Mouse (Mus musculus): Measurements from ENCODE around the gene Upp2. TPM values are rescaled to one million over a fixed set of nuclear protein-coding genes. Genes with fewer than 3 reads are reported as not detected.

Gene Upp2
- 14.1 and 14.4 TPM in 2 replicates for polyA plus RNA-seq (2014; fragmentation: Nextera tagmentation; extraction: Ambion mirVana)

DNA sequence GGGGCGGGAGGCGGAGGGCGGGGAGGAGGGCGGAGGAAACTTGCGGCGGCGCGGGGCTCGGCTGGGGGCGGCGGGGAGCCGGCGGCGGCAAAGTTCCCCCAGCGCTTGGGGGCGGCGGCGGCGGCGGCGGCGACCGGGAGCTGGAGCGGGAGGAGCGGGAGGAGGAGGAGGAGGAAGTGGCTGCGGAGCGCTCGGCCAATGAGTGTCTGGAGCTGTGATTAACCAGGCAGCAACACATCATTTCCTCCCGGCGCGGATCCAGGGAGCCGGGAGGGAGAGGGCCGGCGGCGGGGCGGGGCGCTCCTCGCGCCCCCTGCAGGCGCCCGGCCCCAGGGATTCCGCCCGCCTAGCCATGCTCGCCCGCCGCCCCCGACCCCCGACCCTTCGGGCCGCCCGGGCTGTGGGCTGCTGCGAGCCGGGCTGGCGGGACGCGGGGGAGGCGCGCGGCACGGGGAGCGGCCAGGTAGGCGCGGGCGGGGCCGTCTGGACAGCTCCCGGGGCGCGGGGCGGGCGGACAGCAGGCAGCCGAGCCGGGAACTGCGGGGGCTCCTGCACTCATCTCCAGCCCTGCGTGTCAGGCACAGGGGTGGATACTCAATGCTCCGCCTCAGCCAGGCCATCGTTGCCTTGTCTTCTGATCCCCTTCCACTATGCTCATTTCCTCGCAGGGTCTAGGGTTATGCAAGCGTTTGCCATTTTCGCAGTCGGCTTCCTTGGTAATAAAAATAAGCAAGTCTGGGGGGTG is at the start of gene Upp2, which contains the start of gene Acvr1:
Upp2 (plus strand) TSS at position 233 of the 745 bp plus-strand sequence.
Acvr1 (minus strand) TSS at position 92 of the 745 bp plus-strand sequence.
- WGBS: under 1% methylated on average over 47 of the region's 80 CpGs
- Histone ChIP-seq H3K27ac (replicated peaks; ENCODE audit: low read depth, low read length) (peak within 1 kb of the TSS; percentile 99), H3K9ac (replicated peaks; ENCODE audit: low read length) (peak within 1 kb of the TSS; percentile 95), H3K27me3 (ENCODE audit: control insufficient read depth, insufficient read depth, low read length) (no peaks in the 10 kb centered on the region), H3K4me3 (replicated peaks; ENCODE audit: low read depth, low read length) (peak within 1 kb of the TSS; percentile 79), H3K4me1 (ENCODE audit: control insufficient read depth, insufficient read depth, low read length) (peaks cover 32% of the 10 kb centered on the region), H3K36me3 (ENCODE audit: control insufficient read depth, insufficient read depth, low read length) (no peaks in the 10 kb centered on the region), H3K9me3 (ENCODE audit: control insufficient read depth, low read length) (no peaks in the 10 kb centered on the region), H3K4me2 (ENCODE audit: low read length) (peak within 1 kb of the TSS; percentile 75)
- DNase-seq (peak; percentile 92), ATAC-seq (ENCODE audit: low FRiP score, low TSS enrichment) (peak; percentile 95)

DNA sequence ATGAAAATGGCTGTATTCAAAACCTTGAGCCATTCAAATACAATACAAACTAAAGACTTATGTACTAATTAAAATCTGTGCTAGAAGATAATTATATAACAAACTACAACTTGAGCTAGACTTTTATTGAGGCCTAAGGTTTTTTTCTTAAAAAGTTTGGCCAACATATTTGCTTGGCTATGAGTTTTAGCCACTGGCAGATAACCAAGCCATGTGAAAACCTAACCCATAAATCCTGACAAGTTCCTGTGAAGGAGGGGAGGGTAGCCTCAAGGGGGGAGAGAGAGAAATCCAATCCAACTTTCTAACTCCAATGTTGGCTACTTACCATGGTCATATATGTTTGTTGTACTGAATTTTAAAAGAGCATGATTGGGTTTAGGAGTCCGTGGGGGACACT is 48.6 kb upstream of the Upp2 start:
- 81% methylated on average over 1 of the region's 1 CpGs for WGBS
- Histone ChIP-seq H3K27ac (replicated peaks; ENCODE audit: low read depth, low read length) (no peak overlapping the region), H3K4me3 (replicated peaks; ENCODE audit: low read depth, low read length) (no peak overlapping the region), H3K4me1 (ENCODE audit: control insufficient read depth, insufficient read depth, low read length) (no peaks in the 10 kb centered on the region), H3K36me3 (ENCODE audit: control insufficient read depth, insufficient read depth, low read length) (no peaks in the 10 kb centered on the region), H3K9ac (replicated peaks; ENCODE audit: low read length) (no peak overlapping the region), H3K27me3 (ENCODE audit: control insufficient read depth, insufficient read depth, low read length) (no peaks in the 10 kb centered on the region), H3K4me2 (ENCODE audit: low read length) (no peak overlapping the region), H3K9me3 (ENCODE audit: control insufficient read depth, low read length) (no peaks in the 10 kb centered on the region)
- ATAC-seq (ENCODE audit: low FRiP score, low TSS enrichment): no peak
- DNase-seq: no peak

DNA sequence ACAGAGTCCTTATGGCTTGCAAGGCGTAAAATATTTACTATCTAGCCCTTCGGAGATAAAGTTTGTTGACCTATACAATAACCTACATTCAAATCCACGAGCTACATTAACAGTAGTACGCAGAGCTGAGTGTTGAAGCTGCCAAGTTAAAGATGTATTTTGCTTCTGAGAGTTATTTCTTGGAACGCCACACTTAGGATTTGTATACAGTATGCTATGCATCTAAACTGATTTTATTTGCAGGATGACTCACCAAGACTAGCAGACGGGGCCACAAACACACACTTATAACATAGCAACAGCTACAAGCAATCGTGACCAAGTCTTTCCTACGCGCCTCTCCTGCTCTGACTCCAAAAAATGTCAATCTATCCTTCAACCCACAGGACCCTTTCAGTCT is 46.4 kb upstream of the Upp2 start:
- H3K9me3 ChIP-seq (ENCODE audit: control insufficient read depth, low read length): no peaks in the 10 kb centered on the region
- H3K27ac ChIP-seq (replicated peaks; ENCODE audit: low read depth, low read length): no peak overlapping the region
- no peaks in the 10 kb centered on the region for H3K36me3 ChIP-seq (ENCODE audit: control insufficient read depth, insufficient read depth, low read length)
- H3K4me2 ChIP-seq (ENCODE audit: low read length): no peak overlapping the region
- no peaks in the 10 kb centered on the region for H3K27me3 ChIP-seq (ENCODE audit: control insufficient read depth, insufficient read depth, low read length)
- no peak overlapping the region for H3K4me3 ChIP-seq (replicated peaks; ENCODE audit: low read depth, low read length)
- DNase-seq (no peak), ATAC-seq (ENCODE audit: low FRiP score, low TSS enrichment) (no peak)
- no peak overlapping the region for H3K9ac ChIP-seq (replicated peaks; ENCODE audit: low read length)
- 95% methylated on average over 9 of the region's 9 CpGs for WGBS
- no peaks in the 10 kb centered on the region for H3K4me1 ChIP-seq (ENCODE audit: control insufficient read depth, insufficient read depth, low read length)

DNA sequence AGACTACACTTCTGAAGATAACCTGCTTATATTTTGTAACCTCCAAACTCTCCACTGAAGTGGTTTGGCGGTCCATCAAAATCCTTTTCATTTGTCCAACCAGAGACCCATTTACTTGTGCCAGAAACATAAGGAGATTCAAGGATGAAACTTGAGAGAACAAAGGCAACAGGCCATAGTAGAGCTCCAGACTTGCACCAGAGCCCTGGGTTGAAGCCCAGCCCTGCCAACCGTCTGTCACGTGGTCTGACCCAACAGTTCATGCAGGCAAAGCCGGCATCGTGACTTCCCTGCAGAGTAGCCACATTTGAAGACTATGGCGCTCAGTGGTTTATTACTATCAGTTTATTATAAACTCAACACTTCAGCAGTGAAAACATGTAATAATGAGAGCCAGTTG is 45.5 kb upstream of the Upp2 start:
- DNase-seq (no peak), ATAC-seq (ENCODE audit: low FRiP score, low TSS enrichment) (no peak)
- Histone ChIP-seq H3K36me3 (ENCODE audit: control insufficient read depth, insufficient read depth, low read length) (no peaks in the 10 kb centered on the region), H3K4me2 (ENCODE audit: low read length) (no peak overlapping the region), H3K4me1 (ENCODE audit: control insufficient read depth, insufficient read depth, low read length) (no peaks in the 10 kb centered on the region), H3K27me3 (ENCODE audit: control insufficient read depth, insufficient read depth, low read length) (no peaks in the 10 kb centered on the region), H3K27ac (replicated peaks; ENCODE audit: low read depth, low read length) (no peak overlapping the region), H3K4me3 (replicated peaks; ENCODE audit: low read depth, low read length) (no peak overlapping the region), H3K9me3 (ENCODE audit: control insufficient read depth, low read length) (no peaks in the 10 kb centered on the region), H3K9ac (replicated peaks; ENCODE audit: low read length) (no peak overlapping the region)
- WGBS: 88% methylated on average over 6 of the region's 6 CpGs

DNA sequence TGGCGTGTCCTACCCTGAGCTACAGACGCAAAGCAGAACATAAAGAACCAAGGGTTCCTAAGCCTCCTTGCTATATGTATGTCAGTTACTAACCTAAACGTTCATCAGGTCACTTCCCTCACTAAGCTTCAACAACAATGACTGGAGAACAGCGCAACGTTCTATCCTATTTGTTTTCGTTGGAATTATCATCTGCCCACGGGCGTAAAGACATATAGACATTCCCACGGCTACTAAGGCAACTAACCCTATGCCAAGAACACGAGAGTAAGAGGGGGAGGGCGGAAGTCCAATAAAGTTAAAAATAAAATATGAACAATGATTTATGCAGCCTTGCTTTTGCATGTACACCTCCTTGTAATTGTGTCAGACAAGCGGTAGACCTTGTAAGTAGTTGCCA is 44.0 kb upstream of the Upp2 start:
- ATAC-seq (ENCODE audit: low FRiP score, low TSS enrichment) (no peak), DNase-seq (no peak)
- Histone ChIP-seq H3K27me3 (ENCODE audit: control insufficient read depth, insufficient read depth, low read length) (no peaks in the 10 kb centered on the region), H3K36me3 (ENCODE audit: control insufficient read depth, insufficient read depth, low read length) (no peaks in the 10 kb centered on the region), H3K4me3 (replicated peaks; ENCODE audit: low read depth, low read length) (no peak overlapping the region), H3K4me2 (ENCODE audit: low read length) (no peak overlapping the region), H3K9ac (replicated peaks; ENCODE audit: low read length) (no peak overlapping the region), H3K4me1 (ENCODE audit: control insufficient read depth, insufficient read depth, low read length) (0 out of 2 replicates have a peak, but pooled peaks cover 3% of the 10 kb centered on the region), H3K27ac (replicated peaks; ENCODE audit: low read depth, low read length) (no peak overlapping the region), H3K9me3 (ENCODE audit: control insufficient read depth, low read length) (no peaks in the 10 kb centered on the region)
- WGBS: 84% methylated on average over 12 of the region's 12 CpGs

DNA sequence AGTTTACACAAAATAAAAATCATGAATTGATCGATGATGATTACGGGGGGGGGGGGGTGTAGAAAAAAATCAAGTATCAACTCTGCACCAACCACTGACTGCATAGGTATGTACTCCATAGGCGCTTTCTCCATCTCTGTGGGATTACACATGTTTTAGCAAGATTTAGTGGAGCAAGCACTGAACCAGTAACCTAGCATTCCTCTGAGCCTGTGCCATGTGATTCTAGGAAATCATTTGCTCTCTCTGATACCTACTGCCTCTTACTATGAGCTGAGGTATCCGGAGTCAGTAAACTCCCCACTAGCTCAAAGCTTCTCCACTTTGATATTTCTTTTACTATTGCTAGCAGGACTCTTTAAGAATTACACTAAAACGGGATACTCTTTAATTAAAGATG is 43.2 kb upstream of the Upp2 start:
- H3K9me3 ChIP-seq (ENCODE audit: control insufficient read depth, low read length): no peaks in the 10 kb centered on the region
- ATAC-seq (ENCODE audit: low FRiP score, low TSS enrichment) (no peak), DNase-seq (no peak)
- H3K9ac ChIP-seq (replicated peaks; ENCODE audit: low read length): no peak overlapping the region
- WGBS: 94% methylated on average over 5 of the region's 5 CpGs
- H3K27ac ChIP-seq (replicated peaks; ENCODE audit: low read depth, low read length): no peak overlapping the region
- H3K27me3 ChIP-seq (ENCODE audit: control insufficient read depth, insufficient read depth, low read length): no peaks in the 10 kb centered on the region
- H3K4me3 ChIP-seq (replicated peaks; ENCODE audit: low read depth, low read length): no peak overlapping the region
- 0 out of 2 replicates have a peak, but pooled peaks cover 4% of the 10 kb centered on the region for H3K4me1 ChIP-seq (ENCODE audit: control insufficient read depth, insufficient read depth, low read length)
- no peaks in the 10 kb centered on the region for H3K36me3 ChIP-seq (ENCODE audit: control insufficient read depth, insufficient read depth, low read length)
- no peak overlapping the region for H3K4me2 ChIP-seq (ENCODE audit: low read length)

DNA sequence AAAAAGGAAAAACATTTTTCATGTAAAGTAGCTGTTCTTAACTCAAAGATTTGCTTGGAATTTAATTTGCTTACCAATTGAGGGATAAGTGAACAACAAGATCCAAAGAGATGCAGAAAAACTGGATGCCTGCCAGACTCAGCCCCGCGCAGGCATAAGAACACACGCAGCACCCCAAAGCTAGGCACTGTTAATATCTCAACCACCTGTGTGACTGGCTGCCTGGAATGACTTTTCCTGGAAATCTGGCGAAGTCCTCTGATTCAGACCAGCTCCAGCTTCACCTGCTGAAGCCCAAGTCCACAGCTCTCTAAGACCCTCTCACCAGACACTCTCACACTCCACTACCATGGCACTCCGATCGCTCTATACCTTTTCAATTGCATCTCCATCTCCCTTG is 42.7 kb upstream of the Upp2 start:
- Histone ChIP-seq H3K4me1 (ENCODE audit: control insufficient read depth, insufficient read depth, low read length) (peaks cover 6% of the 10 kb centered on the region; the same call in 1 of the 2 replicates), H3K4me2 (ENCODE audit: low read length) (no peak overlapping the region), H3K27ac (replicated peaks; ENCODE audit: low read depth, low read length) (no peak overlapping the region), H3K9me3 (ENCODE audit: control insufficient read depth, low read length) (no peaks in the 10 kb centered on the region), H3K4me3 (replicated peaks; ENCODE audit: low read depth, low read length) (no peak overlapping the region), H3K27me3 (ENCODE audit: control insufficient read depth, insufficient read depth, low read length) (no peaks in the 10 kb centered on the region), H3K9ac (replicated peaks; ENCODE audit: low read length) (no peak overlapping the region), H3K36me3 (ENCODE audit: control insufficient read depth, insufficient read depth, low read length) (no peaks in the 10 kb centered on the region)
- DNase-seq (no peak), ATAC-seq (ENCODE audit: low FRiP score, low TSS enrichment) (no peak)
- 82% methylated on average over 6 of the region's 6 CpGs for WGBS

DNA sequence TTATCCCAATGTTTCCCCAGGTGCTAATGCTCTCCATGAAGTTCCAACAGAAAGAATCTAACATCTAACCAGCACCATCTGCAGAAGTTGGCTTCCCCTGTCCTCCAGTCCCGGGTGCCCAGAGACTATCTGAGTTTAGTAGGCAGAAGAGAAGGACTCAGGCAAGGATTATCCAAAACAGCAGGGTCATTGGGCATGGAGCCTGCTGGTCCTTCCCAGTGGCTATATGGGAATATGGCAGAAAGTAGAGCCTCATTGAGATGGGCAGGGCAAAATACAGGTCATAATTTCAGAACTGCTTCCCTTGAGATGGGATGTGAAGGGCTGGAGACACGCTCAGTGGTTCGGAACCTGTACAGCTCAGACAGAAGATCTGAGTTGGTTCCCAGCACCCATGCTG is 39.3 kb upstream of the Upp2 start:
- ATAC-seq (ENCODE audit: low FRiP score, low TSS enrichment) (no peak), DNase-seq (no peak)
- H3K4me2 ChIP-seq (ENCODE audit: low read length): no peak overlapping the region
- no peak overlapping the region for H3K4me3 ChIP-seq (replicated peaks; ENCODE audit: low read depth, low read length)
- H3K27me3 ChIP-seq (ENCODE audit: control insufficient read depth, insufficient read depth, low read length): no peaks in the 10 kb centered on the region
- no peaks in the 10 kb centered on the region for H3K9me3 ChIP-seq (ENCODE audit: control insufficient read depth, low read length)
- no peaks in the 10 kb centered on the region for H3K36me3 ChIP-seq (ENCODE audit: control insufficient read depth, insufficient read depth, low read length)
- 76% methylated on average over 3 of the region's 3 CpGs for WGBS
- peaks cover 29% of the 10 kb centered on the region for H3K4me1 ChIP-seq (ENCODE audit: control insufficient read depth, insufficient read depth, low read length)
- H3K9ac ChIP-seq (replicated peaks; ENCODE audit: low read length): no peak overlapping the region
- H3K27ac ChIP-seq (replicated peaks; ENCODE audit: low read depth, low read length): no peak overlapping the region

DNA sequence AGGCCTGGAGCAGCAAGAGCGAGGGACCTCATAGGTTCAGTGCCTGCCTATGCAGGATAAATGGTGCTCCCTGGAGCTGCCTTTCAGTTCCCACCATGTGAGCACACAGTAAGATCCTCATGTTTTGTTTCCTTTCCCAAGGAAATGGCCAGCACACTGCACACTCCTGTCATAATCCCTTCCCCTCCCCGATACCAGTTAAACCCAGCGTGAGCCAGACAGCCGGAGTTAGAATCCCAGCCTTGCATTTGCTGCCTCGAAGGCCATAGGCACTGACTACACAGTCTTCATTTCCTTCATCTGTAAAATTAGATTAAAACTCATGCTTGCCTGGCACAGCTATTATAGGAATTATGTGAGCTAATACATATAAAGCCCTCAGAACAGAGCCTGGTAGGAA is 37.7 kb upstream of the Upp2 start:
- ATAC-seq (ENCODE audit: low FRiP score, low TSS enrichment) (no peak), DNase-seq (peak; percentile 52)
- peak overlapping the region; percentile 49 for H3K27ac ChIP-seq (replicated peaks; ENCODE audit: low read depth, low read length)
- no peak overlapping the region for H3K9ac ChIP-seq (replicated peaks; ENCODE audit: low read length)
- no peaks in the 10 kb centered on the region for H3K9me3 ChIP-seq (ENCODE audit: control insufficient read depth, low read length)
- no peaks in the 10 kb centered on the region for H3K36me3 ChIP-seq (ENCODE audit: control insufficient read depth, insufficient read depth, low read length)
- no peak overlapping the region for H3K4me3 ChIP-seq (replicated peaks; ENCODE audit: low read depth, low read length)
- no peaks in the 10 kb centered on the region for H3K27me3 ChIP-seq (ENCODE audit: control insufficient read depth, insufficient read depth, low read length)
- no peak overlapping the region for H3K4me2 ChIP-seq (ENCODE audit: low read length)
- peaks cover 42% of the 10 kb centered on the region for H3K4me1 ChIP-seq (ENCODE audit: control insufficient read depth, insufficient read depth, low read length)
- 39% methylated on average over 5 of the region's 5 CpGs for WGBS

Measured in midbrain, embryonic 14.5 days (tissue).